Mouse (Mus musculus) megakaryocyte, embryonic 14.5 days (primary cell): Measurements from ENCODE around the gene Gprin1. TPM values are rescaled to one million over a fixed set of nuclear protein-coding genes. Genes with fewer than 3 reads are reported as not detected.
A peak's percentile ranks its signal among the peaks of the same experiment; 100 is the strongest.

ENCODE experiments used
- H3K27me3 ChIP-seq: replicated peaks from 2 replicates; pipeline ENCODE3; 2012; ENCODE audit warnings: inconsistent platforms
- H3K36me3 ChIP-seq: replicated peaks from 2 replicates; pipeline ENCODE3; 2012; ENCODE audit warnings: low read length, inconsistent platforms, mixed read lengths
- H3K4me1 ChIP-seq: 2 replicates; pipeline ENCODE4 v1.6.1; 2012; ENCODE audit warnings: inconsistent platforms
- H3K4me3 ChIP-seq: replicated peaks from 2 replicates; pipeline ENCODE3; 2012; ENCODE audit warnings: moderate library complexity, mild to moderate bottlenecking, inconsistent platforms
- H3K9me3 ChIP-seq: 2 replicates; pipeline ENCODE4 v1.6.1; 2012; ENCODE audit warnings: inconsistent platforms
- FLI1 ChIP-seq: IDR thresholded peaks from 2 replicates; pipeline ENCODE4 v1.6.1; 2012; ENCODE audit warnings: low read length, inconsistent platforms, mixed read lengths
- GATA1 ChIP-seq: IDR thresholded peaks from 3 replicates; pipeline ENCODE4 v1.6.1; 2012; ENCODE audit warnings: mixed read lengths, low read length, inconsistent platforms, borderline replicate concordance
- polyA plus RNA-seq: library from polyadenylated mRNA; stranded (reverse); fragments of >175 nt; gene quantifications from 2 replicates; pipeline ENCODE4 v1.2.3, GENCODE M21; 2012; ENCODE audit warnings: low replicate concordance; ENCODE audit not compliant: insufficient read depth

Gprin1 gene
- polyA plus RNA-seq, 1 experiment: not detected

DNA sequence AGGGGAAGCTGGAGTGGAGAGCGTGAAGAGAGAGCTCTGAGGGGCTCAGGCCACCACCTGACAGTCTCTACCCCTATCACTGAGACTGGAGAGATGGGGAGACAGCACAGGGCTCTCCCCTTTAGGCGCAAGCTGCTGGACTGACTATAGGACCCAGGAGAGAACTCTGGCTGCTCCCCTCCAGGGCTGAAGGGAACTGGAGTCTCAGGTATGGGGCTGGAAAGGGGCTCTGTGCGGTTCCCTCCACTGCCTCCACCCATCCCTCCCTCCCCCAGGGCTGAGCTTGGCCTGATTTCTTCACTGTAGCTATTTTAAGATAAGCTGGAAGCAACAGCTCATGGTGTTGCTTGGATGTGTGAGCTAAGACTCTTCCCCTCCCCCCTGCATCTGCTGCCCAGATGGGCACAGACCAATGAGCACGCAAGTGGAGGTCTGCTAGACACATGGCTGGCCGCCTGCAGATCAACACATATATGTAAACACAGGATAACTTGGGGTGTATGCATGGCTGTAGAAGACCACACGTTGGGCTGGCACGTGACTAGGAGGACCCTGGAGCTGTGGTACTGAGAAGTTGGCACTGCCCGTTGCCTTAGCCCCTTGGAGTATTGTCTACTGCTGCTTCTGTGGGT is 10.6 kb upstream of the Gprin1 start:
- Histone ChIP-seq H3K4me3 (peak overlapping the region; percentile 28), H3K36me3 (no peaks in the 10 kb centered on the region), H3K27me3 (peaks cover 89% of the 10 kb centered on the region), H3K4me1 (peaks cover 11% of the 10 kb centered on the region), H3K9me3 (no peaks in the 10 kb centered on the region)
- no peak for TF ChIP-seq GATA1
- no peak for TF ChIP-seq FLI1

- TF ChIP-seq FLI1: no peak
- no peak for TF ChIP-seq GATA1
- no peaks in the 10 kb centered on the region for H3K36me3 ChIP-seq
- peaks cover 11% of the 10 kb centered on the region for H3K4me1 ChIP-seq
- H3K27me3 ChIP-seq: peaks cover 87% of the 10 kb centered on the region
- no peaks in the 10 kb centered on the region for H3K9me3 ChIP-seq
- no peak overlapping the region for H3K4me3 ChIP-seq
These were observed 9.8 kb upstream of the Gprin1 start for GRCm38 (mm10) chr13:54759496-54759895.

DNA sequence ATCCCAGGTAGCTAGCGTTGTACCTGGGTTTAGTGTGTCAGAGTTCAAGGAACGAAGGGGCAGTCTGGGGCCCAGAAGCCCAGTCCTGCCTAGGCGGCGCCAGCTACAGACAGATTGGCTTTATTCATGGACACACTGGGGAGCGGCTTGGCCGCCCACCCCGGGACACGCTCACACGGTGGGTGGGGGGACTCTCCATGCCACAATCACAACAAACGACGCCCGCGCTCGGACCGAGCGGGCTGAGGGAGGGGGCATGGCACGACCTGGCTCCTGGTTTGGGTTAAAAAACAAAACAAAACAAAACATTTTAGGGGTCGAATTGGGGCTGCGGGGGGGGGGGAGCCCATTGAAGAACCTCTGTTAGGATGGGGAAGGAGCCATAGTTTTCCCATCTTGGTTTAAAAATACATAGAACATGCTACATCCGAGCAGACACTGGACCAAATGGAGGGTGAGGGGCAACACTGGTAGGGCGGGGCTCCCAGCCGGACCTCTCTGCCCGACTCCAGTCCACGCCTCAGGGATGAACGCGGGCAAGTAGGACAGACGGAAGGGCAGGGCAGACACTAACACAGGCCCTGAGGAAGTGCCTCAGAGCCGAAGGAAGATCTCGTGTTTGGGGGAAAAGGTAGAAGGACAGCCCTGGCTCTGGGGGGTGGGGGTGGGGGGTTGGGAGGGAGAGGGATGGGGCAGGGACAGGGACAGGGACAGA is 9.2 kb upstream of the Gprin1 start:
- Histone ChIP-seq H3K27me3 (peaks cover 85% of the 10 kb centered on the region), H3K9me3 (no peaks in the 10 kb centered on the region), H3K4me1 (peaks cover 11% of the 10 kb centered on the region), H3K36me3 (no peaks in the 10 kb centered on the region), H3K4me3 (peak overlapping the region; percentile 87)
- TF ChIP-seq GATA1 (no peak), FLI1 (no peak)

DNA sequence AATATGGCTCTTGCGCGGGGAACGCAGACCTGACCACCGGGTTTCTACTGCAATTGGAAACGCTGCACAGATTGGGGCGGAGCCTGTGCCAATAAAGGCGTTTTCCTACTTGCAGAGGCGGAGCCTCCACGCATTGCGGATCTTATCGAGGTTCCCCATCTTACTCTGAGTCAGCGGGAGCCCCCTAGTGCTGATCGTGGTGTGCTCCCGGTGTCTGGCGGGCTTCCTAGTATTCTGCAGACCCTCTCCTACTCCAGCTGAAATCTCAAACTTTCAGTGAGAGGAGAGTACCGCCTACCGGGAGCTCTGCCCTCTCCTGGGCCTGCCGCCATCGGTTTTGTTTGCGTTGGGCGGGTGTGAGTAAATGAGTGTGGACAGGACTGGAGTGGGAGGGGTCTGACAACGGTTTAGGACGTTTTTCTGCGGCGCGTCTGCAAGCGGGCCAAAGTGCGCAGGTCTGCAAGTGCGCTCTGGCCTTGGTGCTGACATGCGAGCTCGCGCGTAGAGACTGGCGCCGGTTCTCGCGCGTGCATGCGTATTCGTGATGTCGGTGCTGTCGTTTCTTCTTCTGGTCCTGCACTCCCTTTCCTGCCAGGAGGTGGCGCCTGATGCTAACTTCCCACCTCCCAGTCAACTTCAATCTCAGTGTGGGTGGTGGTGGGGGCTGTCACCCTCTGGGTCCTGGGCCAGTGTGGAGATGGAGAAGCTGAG is 8.5 kb upstream of the Gprin1 start:
- TF ChIP-seq FLI1: no peak
- TF ChIP-seq GATA1: no peak
- Histone ChIP-seq H3K4me3 (peak overlapping the region; percentile 87), H3K27me3 (peaks cover 84% of the 10 kb centered on the region), H3K36me3 (no peaks in the 10 kb centered on the region), H3K9me3 (no peaks in the 10 kb centered on the region), H3K4me1 (peaks cover 11% of the 10 kb centered on the region)

GRCm38 (mm10) chr13:54757093-54757830 is 7.6 kb upstream of the Gprin1 start:
- no peak overlapping the region for H3K4me3 ChIP-seq
- H3K36me3 ChIP-seq: no peaks in the 10 kb centered on the region
- H3K9me3 ChIP-seq: no peaks in the 10 kb centered on the region
- TF ChIP-seq GATA1 (no peak), FLI1 (no peak)
- H3K27me3 ChIP-seq: peaks cover 82% of the 10 kb centered on the region
- H3K4me1 ChIP-seq: peaks cover 11% of the 10 kb centered on the region

GRCm38 (mm10) chr13:54756156-54756712 is 6.6 kb upstream of the Gprin1 start:
- Histone ChIP-seq H3K4me1 (peaks cover 11% of the 10 kb centered on the region), H3K36me3 (no peaks in the 10 kb centered on the region), H3K27me3 (peaks cover 86% of the 10 kb centered on the region), H3K4me3 (no peak overlapping the region), H3K9me3 (peaks cover 8% of the 10 kb centered on the region; the same call in 1 of the 2 replicates)
- TF ChIP-seq FLI1 (no peak), GATA1 (no peak)

GRCm38 (mm10) chr13:54755201-54755830 is 5.6 kb upstream of the Gprin1 start:
- H3K4me3 ChIP-seq: no peak overlapping the region
- no peaks in the 10 kb centered on the region for H3K36me3 ChIP-seq
- H3K9me3 ChIP-seq: peaks cover 16% of the 10 kb centered on the region
- peaks cover 87% of the 10 kb centered on the region for H3K27me3 ChIP-seq
- H3K4me1 ChIP-seq: peaks cover 11% of the 10 kb centered on the region
- TF ChIP-seq FLI1 (no peak), GATA1 (no peak)

DNA sequence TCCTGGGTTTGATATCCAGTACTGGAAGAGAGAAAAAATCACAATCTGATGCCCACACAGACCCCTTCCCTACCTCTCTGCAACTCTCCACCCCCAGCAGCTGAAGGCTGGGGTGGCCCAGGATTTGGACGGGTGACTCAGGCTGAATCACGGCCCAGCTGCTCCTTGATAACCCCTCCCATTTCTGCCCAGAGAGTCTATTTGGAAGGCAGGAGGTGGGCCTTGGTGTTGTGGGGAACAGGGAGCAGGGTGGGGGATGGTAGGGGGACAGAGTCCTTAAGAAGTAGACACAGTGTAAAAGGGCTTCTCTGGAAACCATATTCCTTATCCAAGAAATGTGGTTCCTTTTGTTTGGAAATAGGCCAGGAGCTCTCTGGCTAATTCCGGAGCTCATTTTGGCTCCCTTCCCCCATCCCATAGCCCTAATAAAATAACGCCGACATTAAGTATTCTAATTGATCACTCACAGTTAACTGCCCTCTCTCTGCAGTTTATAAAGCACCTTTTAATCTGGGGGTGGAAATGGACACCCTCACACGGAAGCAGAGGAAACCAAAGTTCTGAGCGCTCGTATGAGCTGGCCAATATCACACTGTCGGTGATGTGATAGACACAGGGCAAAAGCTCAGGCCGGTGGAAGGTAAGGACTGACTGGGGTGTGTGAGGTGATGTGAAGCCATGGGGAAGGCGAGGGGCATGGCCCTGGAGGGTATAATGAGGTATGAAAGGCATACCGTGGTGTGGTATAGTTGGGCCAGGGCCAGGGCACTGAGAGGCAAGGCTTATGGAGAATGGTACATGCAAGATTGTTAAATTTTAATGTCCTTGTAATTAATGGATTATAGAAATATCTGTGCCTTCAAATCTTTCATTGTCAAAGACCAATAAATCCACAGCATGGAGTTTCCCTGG is 4.8 kb upstream of the Gprin1 start:
- Histone ChIP-seq H3K27me3 (peaks cover 87% of the 10 kb centered on the region), H3K4me3 (no peak overlapping the region)

More for the DNA sequence above, 4.8 kb upstream of the Gprin1 start:
- H3K4me1 ChIP-seq: peaks cover 18% of the 10 kb centered on the region
- H3K9me3 ChIP-seq: peaks cover 22% of the 10 kb centered on the region
- H3K36me3 ChIP-seq: no peaks in the 10 kb centered on the region
- TF ChIP-seq GATA1: no peak
- no peak for TF ChIP-seq FLI1
